In genomic region chr11:58223751-58224150, GRCm38 (mm10) we compare ENCODE assay signal across 10 mouse cellular contexts. TPM values are rescaled to one million over a fixed set of nuclear protein-coding genes. Genes with fewer than 3 reads are reported as not detected.
A peak's percentile ranks its signal among the peaks of the same experiment; 100 is the strongest.
DNase-seq lines count a peak whose midpoint lies in the region; ATAC-seq and TF ChIP-seq lines count a peak whose summit lies in the region.
"Had no signal": no experiment of that assay in that cellular context is flagged by ENCODE, and none has a peak within 500 bp of the region (broad histone marks: within the 10 kb centered on the region; RNA-seq: fewer than 3 reads in every experiment).

No protein-coding gene starts in this region.

- no peak overlapping the region for H3K9ac ChIP-seq in kidney, postnatal 0 days (ENCODE audit: low read depth, low read length)
- no peak overlapping the region for H3K9ac ChIP-seq in hindbrain, embryonic 13.5 days
- H3K9ac ChIP-seq: hindbrain, embryonic 15.5 days had no signal

- no peaks in the 10 kb centered on the region for H3K27me3 ChIP-seq in kidney, postnatal 0 days (ENCODE audit: insufficient read depth, low read length)
- H3K27me3 ChIP-seq in hindbrain, embryonic 13.5 days, result no peaks in the 10 kb centered on the region
- H3K27me3 ChIP-seq: hindbrain, embryonic 15.5 days had no signal

- peak overlapping the region; percentile 70; the same call in 1 of the 2 replicates for H3K27ac ChIP-seq in kidney, postnatal 0 days
- no peak overlapping the region for H3K27ac ChIP-seq in hindbrain, embryonic 13.5 days
- H3K27ac ChIP-seq: hindbrain, embryonic 15.5 days had no signal

- 9% methylated on average over 4 of the region's 4 CpGs for WGBS in kidney, postnatal 0 days
- 43% methylated on average over 4 of the region's 4 CpGs for WGBS in hindbrain, embryonic 13.5 days

- DNase-seq in CD4-positive, CD25-positive, alpha-beta regulatory T cell, adult 2 months (ENCODE audit: low read depth, low spot score), result peak; percentile 34
- peak; percentile 29 to 35 for DNase-seq in right cerebral cortex, postnatal 10 days (ENCODE audit: low spot score in 2 of 2)
- no peak for DNase-seq in right cerebral cortex, adult 18-20 months
- peak; percentile 35 for DNase-seq in kidney, postnatal 0 days (ENCODE audit: low spot score)
- DNase-seq in thymus, postnatal 25 days, result peak; percentile 59
- no peak for DNase-seq in layer of hippocampus, postnatal 36 days

- H3K4me2 ChIP-seq in kidney, postnatal 0 days (ENCODE audit: low read length), result no peak overlapping the region
- H3K4me2 ChIP-seq in hindbrain, embryonic 13.5 days, result no peak overlapping the region
- H3K4me2 ChIP-seq: hindbrain, embryonic 15.5 days had no signal

- ATAC-seq in CD4-positive, CD25-positive, alpha-beta regulatory T cell, adult 4 months, result no peak
- no peak for ATAC-seq in kidney, postnatal 0 days (replicated peaks; ENCODE audit: low FRiP score, low read depth)
- no peak for ATAC-seq in hindbrain, embryonic 13.5 days (ENCODE audit: low FRiP score)

- H3K9me3 ChIP-seq in kidney, postnatal 0 days (replicated peaks; ENCODE audit: low read length), result no peaks in the 10 kb centered on the region
- no peaks in the 10 kb centered on the region for H3K9me3 ChIP-seq in hindbrain, embryonic 13.5 days
- H3K9me3 ChIP-seq: hindbrain, embryonic 15.5 days had no signal

- no peaks in the 10 kb centered on the region for H3K36me3 ChIP-seq in kidney, postnatal 0 days (ENCODE audit: insufficient read depth, low read length)
- H3K36me3 ChIP-seq in hindbrain, embryonic 13.5 days, result no peaks in the 10 kb centered on the region
- H3K36me3 ChIP-seq: hindbrain, embryonic 15.5 days had no signal

- 0 out of 2 replicates have a peak, but pooled peaks cover 10% of the 10 kb centered on the region for H3K4me1 ChIP-seq in kidney, postnatal 0 days (replicated peaks; ENCODE audit: insufficient read depth, low read length)
- peaks cover 6% of the 10 kb centered on the region; the same call in 1 of the 2 replicates for H3K4me1 ChIP-seq in hindbrain, embryonic 13.5 days (replicated peaks)
- H3K4me1 ChIP-seq: hindbrain, embryonic 15.5 days had no signal

- H3K4me3 ChIP-seq in kidney, postnatal 0 days (replicated peaks; ENCODE audit: low read depth, low read length), result no peak overlapping the region
- H3K4me3 ChIP-seq in hindbrain, embryonic 13.5 days, result no peak overlapping the region
- H3K4me3 ChIP-seq: hindbrain, embryonic 15.5 days had no signal

- TF ChIP-seq CTCF in kidney, postnatal 0 days (IDR thresholded peaks at IDR 0.05; ENCODE audit: low read depth), result no peak

RNA-seq across cellular contexts. Expression of gene Irgm2, which starts 24.3 kb away (rescaled TPM):
- 10 to 100 TPM; 51.0 to 68.1 TPM for polyA plus RNA-seq in CD4-positive, CD25-positive, alpha-beta regulatory T cell, adult 4 months (2017; shearing (Covaris generic))
- polyA plus RNA-seq in kidney, postnatal 0 days (2015; fragmentation: Nextera tagmentation; extraction: Ambion mirVana), result 4.5 and 4.9 TPM in 2 replicates
- 1 to 10 TPM; 2.2 to 2.3 TPM for total RNA-seq in layer of hippocampus, postnatal 36 days (2021)
- 0.75 and 0.99 TPM in 2 replicates for polyA plus RNA-seq in hindbrain, embryonic 13.5 days (2015; fragmentation: Nextera tagmentation; extraction: Ambion mirVana)

RNA-seq across cellular contexts. Expression of gene Igtp, which starts 24.4 kb away (rescaled TPM):
- 100 to 1,000 TPM; 433 to 495 TPM for polyA plus RNA-seq in CD4-positive, CD25-positive, alpha-beta regulatory T cell, adult 4 months (2017; shearing (Covaris generic))
- 7.7 and 8.0 TPM in 2 replicates for polyA plus RNA-seq in kidney, postnatal 0 days (2015; fragmentation: Nextera tagmentation; extraction: Ambion mirVana)
- total RNA-seq in layer of hippocampus, postnatal 36 days (2021), result 1 to 10 TPM; 2.1 TPM
- 1.6 and 1.7 TPM in 2 replicates for polyA plus RNA-seq in hindbrain, embryonic 13.5 days (2015; fragmentation: Nextera tagmentation; extraction: Ambion mirVana)

RNA-seq across cellular contexts. Expression of gene 4930438A08Rik, which starts 50.8 kb away (rescaled TPM):
- not detected for polyA plus RNA-seq in CD4-positive, CD25-positive, alpha-beta regulatory T cell, adult 4 months (2017; shearing (Covaris generic))
- 0.07 TPM in 1 of 2 replicates, not detected in the other for polyA plus RNA-seq in kidney, postnatal 0 days (2015; fragmentation: Nextera tagmentation; extraction: Ambion mirVana)
- total RNA-seq in layer of hippocampus, postnatal 36 days (2021), result not detected
- 0.08 TPM in 1 of 2 replicates, not detected in the other for polyA plus RNA-seq in hindbrain, embryonic 13.5 days (2015; fragmentation: Nextera tagmentation; extraction: Ambion mirVana)
- polyA plus RNA-seq: hindbrain, embryonic 15.5 days; lung, embryonic 16.5 days had no signal

RNA-seq across cellular contexts. Expression of gene Mrpl22, which starts 52.3 kb away (rescaled TPM):
- 10 to 100 TPM; 66.8 to 74.2 TPM for polyA plus RNA-seq in CD4-positive, CD25-positive, alpha-beta regulatory T cell, adult 4 months (2017; shearing (Covaris generic))
- 139 and 146 TPM in 2 replicates for polyA plus RNA-seq in kidney, postnatal 0 days (2015; fragmentation: Nextera tagmentation; extraction: Ambion mirVana)
- total RNA-seq in layer of hippocampus, postnatal 36 days (2021), result 10 to 100 TPM; 32.7 to 38.3 TPM
- 104 and 108 TPM in 2 replicates for polyA plus RNA-seq in hindbrain, embryonic 13.5 days (2015; fragmentation: Nextera tagmentation; extraction: Ambion mirVana)

RNA-seq across cellular contexts. Expression of gene Gemin5, which starts 55.4 kb away (rescaled TPM):
- polyA plus RNA-seq in CD4-positive, CD25-positive, alpha-beta regulatory T cell, adult 4 months (2017; shearing (Covaris generic)), result 1 to 10 TPM; 6.5 to 7.8 TPM
- 10.8 and 11.6 TPM in 2 replicates for polyA plus RNA-seq in kidney, postnatal 0 days (2015; fragmentation: Nextera tagmentation; extraction: Ambion mirVana)
- 10 to 100 TPM; 20.4 to 22.0 TPM for total RNA-seq in layer of hippocampus, postnatal 36 days (2021)
- polyA plus RNA-seq in hindbrain, embryonic 13.5 days (2015; fragmentation: Nextera tagmentation; extraction: Ambion mirVana), result 13.6 and 17.0 TPM in 2 replicates

Comparison
In these comparisons a context has a peak if more than half of its experiments do, and no peak if none do; other contexts are left out.
1. DNase-seq: peak in CD4-positive, CD25-positive, alpha-beta regulatory T cell, adult 2 months (single experiment), right cerebral cortex, postnatal 10 days (2 of 2), kidney, postnatal 0 days (single experiment) and thymus, postnatal 25 days (single experiment); none in right cerebral cortex, adult 18-20 months (single experiment) and layer of hippocampus, postnatal 36 days (0 of 2).
2. RNA of gene Igtp, which starts 24.4 kb away (polyA plus RNA-seq): 433 to 495 TPM in CD4-positive, CD25-positive, alpha-beta regulatory T cell, adult 4 months; 7.7 to 8.0 TPM in kidney, postnatal 0 days and 1.6 to 1.7 TPM in hindbrain, embryonic 13.5 days; every median in the first group is over 10 times any median in the second.